Mouse (Mus musculus) megakaryocyte progenitor cell, adult 5-6 weeks (primary cell): Measurements from ENCODE around the gene Cyp4f18. TPM values are rescaled to one million over a fixed set of nuclear protein-coding genes. Genes with fewer than 3 reads are reported as not detected.

Experiments used
- total RNA-seq, 2 experiments: library from RNA; stranded (forward) in 1 of 2; stranded (reverse) in 1 of 2; fragments of 157-497, 149-512 nt in 1 of 2; fragments of 200-1000 nt in 1 of 2; gene quantifications; 2 replicates each; pipeline versions ENCODE4 v1.2.3 to v1.2.4; 2015 to 2017

Cyp4f18 gene
- total RNA-seq, 2 experiments from 2014 or later = 5.6 to 10.8 TPM

Other genes with a start within 250 kb of the Cyp4f18 start
- 4.8 and 7.9 TPM in 2 replicates for gene Zfp709, start 127.6 kb downstream of the Cyp4f18 start, total RNA-seq (2015)
- 7.6 and 10.5 TPM in 2 replicates for gene Zfp709, start 127.6 kb downstream of the Cyp4f18 start, total RNA-seq (2017)
- gene Zfp882, start 101.0 kb downstream of the Cyp4f18 start, total RNA-seq (2015) = 3.9 and 5.9 TPM in 2 replicates
- 5.2 and 7.0 TPM in 2 replicates for gene Zfp882, start 101.0 kb downstream of the Cyp4f18 start, total RNA-seq (2017)
- gene Zfp617, start 101.0 kb downstream of the Cyp4f18 start, total RNA-seq (2015) = 19.6 and 21.4 TPM in 2 replicates
- 9.7 and 12.6 TPM in 2 replicates for gene Zfp617, start 101.0 kb downstream of the Cyp4f18 start, total RNA-seq (2017)
- gene Zfp961, start 58.6 kb downstream of the Cyp4f18 start, total RNA-seq (2015) = 38.2 and 39.2 TPM in 2 replicates
- gene Zfp961, start 58.6 kb downstream of the Cyp4f18 start, total RNA-seq (2017) = 16.1 and 27.8 TPM in 2 replicates
- not detected in 2 replicates for gene Olfr372, start 31.6 kb upstream of the Cyp4f18 start, total RNA-seq (2015)
- not detected in 2 replicates for gene Olfr372, start 31.6 kb upstream of the Cyp4f18 start, total RNA-seq (2017)
- not detected in 2 replicates for gene Olfr373, start 73.6 kb upstream of the Cyp4f18 start, total RNA-seq (2015)
- gene Olfr373, start 73.6 kb upstream of the Cyp4f18 start, total RNA-seq (2017) = not detected in 2 replicates
- not detected in 2 replicates for gene Olfr374, start 97.4 kb upstream of the Cyp4f18 start, total RNA-seq (2015)
- not detected in 2 replicates for gene Olfr374, start 97.4 kb upstream of the Cyp4f18 start, total RNA-seq (2017)
- gene Tpm4, start 125.3 kb upstream of the Cyp4f18 start, total RNA-seq (2015) = 37.0 and 46.0 TPM in 2 replicates
- gene Tpm4, start 125.3 kb upstream of the Cyp4f18 start, total RNA-seq (2017) = 64.2 and 73.9 TPM in 2 replicates
- 34.3 and 47.3 TPM in 2 replicates for gene Rab8a, start 151.6 kb upstream of the Cyp4f18 start, total RNA-seq (2015)
- gene Rab8a, start 151.6 kb upstream of the Cyp4f18 start, total RNA-seq (2017) = 329 and 425 TPM in 2 replicates
- gene Hsh2d, start 180.0 kb upstream of the Cyp4f18 start, total RNA-seq (2015) = 6.6 and 8.7 TPM in 2 replicates
- gene Hsh2d, start 180.0 kb upstream of the Cyp4f18 start, total RNA-seq (2017) = 4.5 and 5.9 TPM in 2 replicates
- not detected in 2 replicates for gene Cib3, start 203.2 kb upstream of the Cyp4f18 start, total RNA-seq (2015)
- gene Cib3, start 203.2 kb upstream of the Cyp4f18 start, total RNA-seq (2017) = not detected in 2 replicates
- not detected in 2 replicates for gene Gm11034, start 204.0 kb upstream of the Cyp4f18 start, total RNA-seq (2015)
- not detected in 2 replicates for gene Gm11034, start 204.0 kb upstream of the Cyp4f18 start, total RNA-seq (2017)
- gene Fam32a, start 210.1 kb upstream of the Cyp4f18 start, total RNA-seq (2015) = 40.5 and 44.9 TPM in 2 replicates
- gene Fam32a, start 210.1 kb upstream of the Cyp4f18 start, total RNA-seq (2017) = 37.5 and 39.1 TPM in 2 replicates
- gene Ap1m1, start 230.4 kb upstream of the Cyp4f18 start, total RNA-seq (2015) = 88.1 and 90.6 TPM in 2 replicates
- gene Ap1m1, start 230.4 kb upstream of the Cyp4f18 start, total RNA-seq (2017) = 52.4 and 65.4 TPM in 2 replicates